Mouse (Mus musculus): Measurements from ENCODE around the gene Map2k6.

DNA sequence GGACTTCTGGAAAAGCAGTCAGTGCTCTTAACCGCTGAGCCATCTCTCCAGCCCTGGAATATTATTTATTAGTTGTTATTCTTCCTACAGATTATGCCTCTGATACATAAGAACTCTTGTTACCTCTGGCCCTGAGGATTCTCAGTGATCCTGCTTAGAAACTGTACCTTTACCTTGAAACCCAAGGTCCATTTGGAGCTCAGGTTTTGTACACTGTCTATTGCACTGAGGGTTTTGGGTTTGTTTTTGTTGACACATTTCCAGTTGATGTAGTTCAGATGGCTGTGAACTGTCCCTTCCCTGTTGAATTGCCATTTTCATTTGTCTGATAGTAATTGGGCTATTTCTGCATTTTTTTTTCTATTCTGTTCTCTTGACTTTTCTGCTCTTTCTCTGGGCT is 85.5 kb downstream of the Map2k6 start:
- TF ChIP-seq CTCF (IDR thresholded peaks at IDR 0.05; ENCODE audit: low read depth, low read length) (no peak), TAL1 (conservative IDR thresholded peaks at IDR 0.05; ENCODE audit: low read depth, low read length) (no peak), GATA1 (IDR thresholded peaks at IDR 0.05; ENCODE audit: borderline replicate concordance, low read length) (no peak)
